Mouse (Mus musculus) small intestine, adult 2 months (tissue): ENCODE data around the gene Slc38a6. TPM values are rescaled to one million over a fixed set of nuclear protein-coding genes. Genes with fewer than 3 reads are reported as not detected.

ENCODE experiments used
- H3K27ac ChIP-seq: fragments of 200-500 bp; 2 replicates; pipeline ENCODE4 v1.5.1; 2012; ENCODE audit warnings: low read depth, low read length, control low read depth, inconsistent platforms; ENCODE audit not compliant: insufficient read depth
- H3K27me3 ChIP-seq: fragments of 200-500 bp; 2 replicates; pipeline ENCODE4 v1.6.1; 2012; ENCODE audit warnings: mild to moderate bottlenecking, moderate library complexity, low read length, inconsistent platforms; ENCODE audit not compliant: control insufficient read depth, insufficient read depth
- H3K36me3 ChIP-seq: fragments of 200-500 bp; 2 replicates; pipeline ENCODE4 v1.6.1; 2012; ENCODE audit warnings: mild to moderate bottlenecking, low read length, control low read depth, inconsistent platforms; ENCODE audit not compliant: control insufficient read depth, insufficient read depth
- H3K4me1 ChIP-seq: fragments of 200-500 bp; 2 replicates; pipeline ENCODE4 v1.6.1; 2012; ENCODE audit warnings: low read length, inconsistent platforms, mixed read lengths; ENCODE audit not compliant: control insufficient read depth, insufficient read depth, insufficient read length
- H3K4me3 ChIP-seq: fragments of 200-500 bp; 2 replicates; pipeline ENCODE4 v1.5.1; 2012; ENCODE audit warnings: low read depth, mild to moderate bottlenecking, control low read depth, inconsistent platforms, low read length, moderate library complexity
- CTCF ChIP-seq: fragments of 200-500 bp; IDR thresholded peaks from 2 replicates; pipeline ENCODE4 v1.5.1; 2012; ENCODE audit warnings: low read depth, mild to moderate bottlenecking, control low read depth, inconsistent platforms, low read length, moderate library complexity, mixed read lengths; ENCODE audit not compliant: insufficient replicate concordance, insufficient read length; ENCODE audit errors: extremely low read depth
- POLR2A ChIP-seq: fragments of 200-500 bp; IDR thresholded peaks from 2 replicates; pipeline ENCODE4 v1.6.1; 2012; ENCODE audit warnings: low read depth, mild to moderate bottlenecking, control low read depth, inconsistent platforms, low read length, moderate library complexity
- WGBS: fragments of 180-500 bp; shearing (Covaris S2); methylation state at CpG from one replicate; pipeline ENCODE4 v1.1.7; 2018; 5-methylcytosine and 5-hydroxymethylcytosine counted together
- polyA plus RNA-seq: library from polyadenylated mRNA; depleted of rRNA; stranded (reverse); fragments of >200 nt; gene quantifications from 2 replicates; pipeline ENCODE4 v1.2.3, GENCODE M21; 2012

The Slc38a6 gene
- polyA plus RNA-seq, 1 experiment = 13.6 TPM

DNA sequence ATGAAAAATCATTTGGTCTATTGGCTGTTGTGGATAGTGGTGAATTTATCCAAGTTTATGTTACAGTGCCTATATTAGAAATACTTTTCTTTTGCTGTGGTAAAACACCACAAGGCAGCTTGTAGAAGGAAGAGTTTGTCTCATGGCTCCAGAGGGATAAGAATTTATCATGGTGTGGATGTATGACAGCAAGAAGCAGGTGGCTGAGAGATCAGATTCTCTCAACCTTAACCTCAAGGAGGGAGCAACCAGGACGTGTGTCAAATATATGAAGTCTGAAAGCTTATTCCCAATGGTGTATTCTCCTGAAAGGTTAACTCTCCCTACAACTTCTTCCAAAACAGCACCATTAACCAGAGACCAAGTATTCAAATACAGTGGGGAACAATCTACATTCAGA is 20.0 kb upstream of the Slc38a6 start:
- H3K27ac ChIP-seq = no peak overlapping the region
- H3K4me3 ChIP-seq = no peak overlapping the region
- H3K36me3 ChIP-seq = no peaks in the 10 kb centered on the region
- no peaks in the 10 kb centered on the region for H3K4me1 ChIP-seq
- TF ChIP-seq CTCF (no peak), POLR2A (no peak)
- 77% methylated on average over 1 of the region's 1 CpGs for WGBS
- no peaks in the 10 kb centered on the region for H3K27me3 ChIP-seq

DNA sequence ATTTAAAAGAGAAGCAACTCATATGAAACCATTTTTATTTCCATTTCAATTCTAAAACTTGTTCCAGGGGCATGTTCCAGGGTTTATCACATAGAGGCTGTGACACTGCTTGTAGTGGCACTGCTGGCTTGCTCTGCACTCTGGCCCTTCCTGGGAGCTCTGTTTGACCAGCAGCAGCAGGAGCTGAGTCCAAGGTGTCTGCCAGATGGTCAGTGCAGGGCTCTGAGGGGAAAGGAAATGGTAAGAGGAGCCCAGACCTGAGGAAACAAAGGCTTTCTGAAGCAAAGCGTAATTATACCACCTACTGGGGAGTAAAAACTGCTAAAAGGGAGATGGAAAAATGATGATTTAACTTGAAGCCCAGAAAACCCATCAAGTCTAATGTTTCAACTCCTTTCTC is 18.1 kb upstream of the Slc38a6 start:
- no peaks in the 10 kb centered on the region for H3K4me1 ChIP-seq
- H3K27me3 ChIP-seq = no peaks in the 10 kb centered on the region
- TF ChIP-seq CTCF (no peak), POLR2A (no peak)
- 95% methylated on average over 1 of the region's 1 CpGs for WGBS
- H3K27ac ChIP-seq = no peak overlapping the region
- H3K36me3 ChIP-seq = peaks cover 4% of the 10 kb centered on the region; the same call in 1 of the 2 replicates
- no peak overlapping the region for H3K4me3 ChIP-seq

DNA sequence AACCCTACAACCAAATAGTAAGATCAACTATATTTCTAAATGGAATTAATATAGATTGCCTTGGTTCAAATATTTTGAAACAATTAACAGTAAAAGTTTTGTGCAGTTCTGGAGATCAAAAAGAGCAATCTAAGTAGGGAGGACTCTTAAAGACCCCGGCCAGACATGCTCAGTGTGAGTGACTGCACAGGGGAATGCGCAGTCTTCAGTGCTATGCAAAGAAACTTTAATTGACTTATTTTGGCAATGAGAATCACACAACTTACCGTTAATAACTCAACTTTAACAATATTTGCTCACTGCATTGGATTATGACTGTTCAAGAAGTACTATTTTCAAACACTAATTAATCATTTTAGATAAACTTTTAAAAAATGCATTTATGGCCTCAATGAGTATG is 17.0 kb upstream of the Slc38a6 start:
- H3K27ac ChIP-seq = no peak overlapping the region
- WGBS = 80% methylated on average over 3 of the region's 3 CpGs
- H3K36me3 ChIP-seq = peaks cover 6% of the 10 kb centered on the region
- H3K4me3 ChIP-seq = no peak overlapping the region
- no peak for TF ChIP-seq CTCF
- TF ChIP-seq POLR2A = no peak
- no peaks in the 10 kb centered on the region for H3K27me3 ChIP-seq
- H3K4me1 ChIP-seq = no peaks in the 10 kb centered on the region

DNA sequence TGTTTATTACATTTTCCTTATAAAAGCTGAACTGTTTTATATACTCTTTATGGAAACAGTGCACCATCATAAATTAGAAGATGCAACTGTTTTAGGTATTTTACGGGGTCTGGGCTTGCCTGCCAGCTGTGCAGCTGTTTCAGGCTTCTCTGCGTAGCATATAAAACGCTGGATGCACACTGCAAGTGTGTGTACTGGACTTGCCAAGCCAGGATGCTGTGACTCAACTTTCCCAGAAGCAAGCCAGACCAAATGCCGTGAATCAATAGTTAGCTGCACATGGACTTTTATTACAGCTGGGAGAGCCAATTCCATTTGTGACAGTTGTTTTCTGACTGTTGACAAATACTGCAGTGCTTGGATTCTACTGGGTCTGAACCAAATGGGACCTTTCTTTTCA is 16.6 kb upstream of the Slc38a6 start:
- 81% methylated on average over 4 of the region's 4 CpGs for WGBS
- no peak for TF ChIP-seq CTCF
- no peak for TF ChIP-seq POLR2A
- no peak overlapping the region for H3K27ac ChIP-seq
- H3K4me3 ChIP-seq = no peak overlapping the region
- H3K4me1 ChIP-seq = no peaks in the 10 kb centered on the region
- no peaks in the 10 kb centered on the region for H3K27me3 ChIP-seq
- H3K36me3 ChIP-seq = peaks cover 6% of the 10 kb centered on the region

DNA sequence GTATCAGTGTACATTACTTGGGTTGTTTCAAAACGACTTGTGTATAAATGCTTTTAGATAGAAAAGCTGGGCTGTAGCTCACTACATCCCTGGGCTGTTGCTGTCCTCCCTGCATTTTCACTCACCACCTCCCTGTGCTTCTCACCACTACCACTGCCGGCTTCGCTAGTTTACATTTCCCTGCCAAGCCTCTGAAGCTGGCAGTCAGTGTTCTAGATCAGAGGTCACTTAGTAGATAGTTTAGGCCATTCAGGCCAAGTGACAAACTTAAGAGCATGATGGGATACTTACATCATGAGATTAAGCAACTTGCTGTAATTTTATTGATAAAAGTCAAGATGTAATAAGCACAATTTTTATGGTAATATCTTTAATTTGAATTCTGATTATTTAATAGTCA is 11.7 kb upstream of the Slc38a6 start:
- Histone ChIP-seq H3K36me3 (peaks cover 12% of the 10 kb centered on the region), H3K27ac (no peak overlapping the region), H3K4me1 (no peaks in the 10 kb centered on the region), H3K27me3 (no peaks in the 10 kb centered on the region), H3K4me3 (no peak overlapping the region)
- WGBS = 91% methylated on average over 3 of the region's 3 CpGs
- TF ChIP-seq POLR2A (no peak), CTCF (no peak)

DNA sequence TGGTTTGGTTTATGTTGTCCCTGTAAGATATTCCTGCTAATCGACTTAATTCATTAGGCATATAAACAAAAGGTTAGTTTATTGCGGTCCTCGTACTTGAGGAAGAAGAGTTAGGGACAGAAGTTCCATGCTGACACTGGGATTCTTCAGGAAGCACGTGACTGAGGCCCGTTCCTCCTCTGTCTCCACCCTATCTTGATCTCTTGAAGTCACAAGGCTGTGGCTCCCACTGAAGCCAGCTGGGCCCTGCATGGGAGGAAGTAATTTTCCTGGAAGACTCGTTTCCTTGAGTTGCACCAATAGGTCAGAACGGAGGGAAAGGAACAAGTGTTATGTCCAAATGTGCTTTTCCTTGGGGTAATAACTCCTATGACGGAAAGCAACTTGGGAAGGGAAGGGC is 1.0 kb downstream of the Slc38a6 start:
- peaks cover 1% of the 10 kb centered on the region; the same call in 1 of the 2 replicates for H3K4me1 ChIP-seq
- H3K27me3 ChIP-seq = no peaks in the 10 kb centered on the region
- no peak overlapping the region for H3K27ac ChIP-seq
- WGBS = 41% methylated on average over 8 of the region's 8 CpGs
- no peak for TF ChIP-seq POLR2A
- no peak for TF ChIP-seq CTCF
- H3K4me3 ChIP-seq = no peak overlapping the region
- peaks cover 3% of the 10 kb centered on the region for H3K36me3 ChIP-seq

DNA sequence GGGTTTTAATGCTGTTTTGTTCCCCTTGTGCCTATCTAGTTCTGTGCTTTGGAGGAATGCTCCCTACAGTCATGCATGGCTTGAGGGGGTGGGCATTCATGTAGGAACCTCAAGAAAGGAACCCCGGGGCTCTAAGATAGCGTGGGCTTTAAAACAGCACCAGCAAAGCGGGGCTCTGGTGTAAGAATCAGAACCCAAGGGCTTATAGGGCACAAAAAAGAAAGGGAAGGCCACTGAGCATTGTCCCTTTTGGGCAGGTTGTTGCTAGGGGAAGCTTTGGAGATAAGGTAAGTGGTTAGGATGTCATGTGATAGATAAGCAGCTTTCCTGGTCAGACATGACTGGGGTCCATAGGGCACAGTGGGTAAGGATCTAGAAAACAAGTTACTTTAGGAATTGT is 2.0 kb downstream of the Slc38a6 start:
- 95% methylated on average over 3 of the region's 3 CpGs for WGBS
- H3K4me3 ChIP-seq = no peak overlapping the region
- H3K4me1 ChIP-seq = peaks cover 1% of the 10 kb centered on the region; the same call in 1 of the 2 replicates
- H3K36me3 ChIP-seq = peaks cover 4% of the 10 kb centered on the region
- no peak for TF ChIP-seq POLR2A
- TF ChIP-seq CTCF = no peak
- no peaks in the 10 kb centered on the region for H3K27me3 ChIP-seq
- no peak overlapping the region for H3K27ac ChIP-seq

DNA sequence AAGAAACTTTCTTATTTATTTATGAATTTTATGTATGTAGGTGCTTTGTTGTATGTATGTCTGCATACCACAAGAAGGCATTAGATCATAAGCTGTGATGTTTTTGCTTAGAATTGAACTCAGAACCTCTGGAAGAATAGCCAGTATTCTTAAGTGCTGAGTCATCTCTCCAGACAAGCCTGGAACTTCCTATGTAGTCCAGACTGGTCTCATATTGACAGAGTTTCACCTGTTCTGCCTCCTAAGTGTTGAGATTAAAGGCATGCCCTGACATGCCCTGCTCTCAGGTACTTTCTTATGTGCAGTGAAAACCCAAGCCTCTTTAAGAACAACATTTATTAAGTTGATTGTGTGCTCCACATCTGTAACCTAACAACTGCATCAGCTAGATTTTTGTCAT is 8.3 kb downstream of the Slc38a6 start:
- H3K27me3 ChIP-seq = no peaks in the 10 kb centered on the region
- TF ChIP-seq POLR2A = no peak
- TF ChIP-seq CTCF = no peak
- H3K4me1 ChIP-seq = no peaks in the 10 kb centered on the region
- no peak overlapping the region for H3K27ac ChIP-seq
- H3K36me3 ChIP-seq = peaks cover 4% of the 10 kb centered on the region
- H3K4me3 ChIP-seq = no peak overlapping the region
